Mouse (Mus musculus): ENCODE measurements around the gene L1td1. TPM values are rescaled to one million over a fixed set of nuclear protein-coding genes. Genes with fewer than 3 reads are reported as not detected.

The L1td1 gene
- polyA plus RNA-seq, 1 experiment from 2014 or later: 0.14 TPM

Other genes with a start within 250 kb of the L1td1 start
- gene Kank4, start 90.8 kb downstream of the L1td1 start, polyA plus RNA-seq (2015; fragmentation: Nextera tagmentation; extraction: Ambion mirVana): 1.4 and 1.9 TPM in 2 replicates
- not detected in 2 replicates for gene I0C0044D17Rik, start 97.1 kb downstream of the L1td1 start, polyA plus RNA-seq (2015; fragmentation: Nextera tagmentation; extraction: Ambion mirVana)
- 66.6 and 82.6 TPM in 2 replicates for gene Usp1, start 197.1 kb downstream of the L1td1 start, polyA plus RNA-seq (2015; fragmentation: Nextera tagmentation; extraction: Ambion mirVana)